Mouse (Mus musculus) liver, postnatal 0 days (tissue): Measurements from ENCODE around the gene Tcp11. TPM values are rescaled to one million over a fixed set of nuclear protein-coding genes. Genes with fewer than 3 reads are reported as not detected.

Source experiments
- ATAC-seq: fragments of 200-750 bp; cut with Nextera tagmentation; 2 replicates; pipeline ENCODE4 v1.8.0; 2017; ENCODE audit warnings: mild to moderate bottlenecking, moderate library complexity
- DNase-seq: peaks from one replicate; pipeline ENCODE4 v3.0.0-alpha.2; 2016
- H3K27ac ChIP-seq: fragments of 300-500 bp; sonication (generic); 2 replicates; pipeline ENCODE4 v1.5.1; 2014; ENCODE audit warnings: antibody characterized with exemption, moderate library complexity, mild to moderate bottlenecking, low read depth
- H3K27me3 ChIP-seq: fragments of 300-500 bp; sonication (generic); 2 replicates; pipeline ENCODE4 v1.6.1; 2014; ENCODE audit warnings: low read length, control low read depth, mixed read lengths; ENCODE audit not compliant: insufficient read depth
- H3K36me3 ChIP-seq: fragments of 300-500 bp; sonication (generic); replicated peaks from 2 replicates; pipeline ENCODE4 v1.6.1; 2014; ENCODE audit warnings: mild to moderate bottlenecking, control low read depth, low read length, moderate library complexity, mixed read lengths; ENCODE audit not compliant: insufficient read depth
- H3K4me1 ChIP-seq: fragments of 300-500 bp; sonication (generic); 2 replicates; pipeline ENCODE4 v1.6.1; 2014; ENCODE audit warnings: antibody characterized with exemption, mild to moderate bottlenecking, control low read depth; ENCODE audit not compliant: insufficient read depth
- H3K4me2 ChIP-seq: fragments of 300-500 bp; sonication (generic); 2 replicates; pipeline ENCODE4 v1.6.1; 2014; ENCODE audit warnings: low read depth, mild to moderate bottlenecking, low read length, moderate library complexity, mixed read lengths
- H3K4me3 ChIP-seq: fragments of 300-500 bp; sonication (generic); 2 replicates; pipeline ENCODE4 v1.5.1; 2014; ENCODE audit warnings: low read depth, low read length
- H3K9ac ChIP-seq: fragments of 300-500 bp; sonication (generic); replicated peaks from 2 replicates; pipeline ENCODE4 v1.6.1; 2014; ENCODE audit warnings: mild to moderate bottlenecking, moderate library complexity
- H3K9me3 ChIP-seq: fragments of 300-500 bp; sonication (generic); 2 replicates; pipeline ENCODE4 v1.6.1; 2016; ENCODE audit warnings: mild to moderate bottlenecking, control low read depth, low read length, mixed read lengths
- CTCF ChIP-seq: sonication (generic); IDR thresholded peaks from 2 replicates; pipeline ENCODE4 v1.5.1; 2016; ENCODE audit warnings: antibody characterized with exemption, low read depth
- EP300 ChIP-seq: IDR thresholded peaks from 2 replicates; pipeline ENCODE4 v1.6.1; 2016; ENCODE audit warnings: antibody characterized with exemption, low read depth, mild to moderate bottlenecking
- WGBS: fragments of 180-500 bp; shearing (Covaris S2); extraction: QIAGEN DNeasy Blood & Tissue Kit; methylation state at CpG from one replicate; pipeline ENCODE4 v1.1.7; 2014; ENCODE audit not compliant: insufficient replicate concordance; 5-methylcytosine and 5-hydroxymethylcytosine counted together
- polyA plus RNA-seq: library from polyadenylated mRNA; unstranded; fragments of >200 nt; fragmentation: Nextera tagmentation; extraction: Ambion mirVana; gene quantifications from 2 replicates; pipeline ENCODE4 v1.2.1, GENCODE M21; 2015

Tcp11 gene
- polyA plus RNA-seq, 1 experiment from 2014 or later = 0.07 TPM

DNA sequence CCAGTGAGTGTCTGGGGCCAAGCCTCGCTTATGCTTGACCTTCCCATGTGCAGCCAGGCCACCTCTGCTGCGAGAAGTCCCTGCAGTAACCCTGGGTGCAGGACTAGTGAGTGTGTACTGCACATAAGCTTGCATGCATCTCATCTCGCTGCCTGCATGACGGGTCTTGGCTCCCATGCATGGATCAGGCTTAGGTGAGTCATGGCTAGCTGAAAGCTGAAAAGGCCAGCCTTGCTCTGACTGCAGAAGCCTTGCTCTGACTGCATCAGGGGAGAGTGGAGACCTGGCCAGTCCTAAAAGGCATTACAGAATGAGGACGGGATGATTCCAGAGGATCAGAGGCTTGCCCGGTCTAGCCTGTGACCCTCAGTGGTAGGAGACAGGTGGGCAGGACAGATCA lies 53.2 kb downstream of the Tcp11 start:
- H3K4me3 ChIP-seq = no peak overlapping the region
- DNase-seq = no peak
- no peaks in the 10 kb centered on the region for H3K9me3 ChIP-seq
- TF ChIP-seq EP300 (no peak), CTCF (no peak)
- no peak for ATAC-seq
- H3K4me2 ChIP-seq = no peak overlapping the region
- 0 out of 2 replicates have a peak, but pooled peaks cover 2% of the 10 kb centered on the region for H3K36me3 ChIP-seq
- H3K27ac ChIP-seq = no peak overlapping the region
- H3K27me3 ChIP-seq = no peaks in the 10 kb centered on the region
- H3K9ac ChIP-seq = no peak overlapping the region
- WGBS = 85% methylated on average over 6 of the region's 6 CpGs
- peaks cover 28% of the 10 kb centered on the region for H3K4me1 ChIP-seq

- peak overlapping the region; percentile 22; the same call in 1 of the 2 replicates for H3K4me2 ChIP-seq
- H3K4me3 ChIP-seq = no peak overlapping the region
- H3K9me3 ChIP-seq = no peaks in the 10 kb centered on the region
- TF ChIP-seq EP300 (no peak), CTCF (no peak)
- H3K36me3 ChIP-seq = peaks cover 2% of the 10 kb centered on the region; the same call in 1 of the 2 replicates
- H3K4me1 ChIP-seq = peaks cover 22% of the 10 kb centered on the region
- ATAC-seq (peak; percentile 45), DNase-seq (peak; percentile 45)
- no peak overlapping the region; the same call in 1 of the 2 replicates for H3K9ac ChIP-seq
- peak overlapping the region; percentile 45 for H3K27ac ChIP-seq
- WGBS = 56% methylated on average over 14 of the region's 14 CpGs
- H3K27me3 ChIP-seq = no peaks in the 10 kb centered on the region
Measured at GRCm38 (mm10) chr17:28026111-28026872, 54.1 kb downstream of the Tcp11 start.

- peak overlapping the region; percentile 45 for H3K27ac ChIP-seq
- peaks cover 22% of the 10 kb centered on the region for H3K4me1 ChIP-seq
- no peak overlapping the region for H3K4me3 ChIP-seq
- ATAC-seq (peak; percentile 56; the same call in 1 of the 2 replicates), DNase-seq (no peak)
- 41% methylated on average over 5 of the region's 5 CpGs for WGBS
- no peaks in the 10 kb centered on the region for H3K27me3 ChIP-seq
- no peak overlapping the region for H3K9ac ChIP-seq
- H3K9me3 ChIP-seq = no peaks in the 10 kb centered on the region
- H3K4me2 ChIP-seq = no peak overlapping the region
- TF ChIP-seq EP300 (no peak), CTCF (no peak)
- H3K36me3 ChIP-seq = peaks cover 2% of the 10 kb centered on the region; the same call in 1 of the 2 replicates
Measured at GRCm38 (mm10) chr17:28025541-28025961, 54.9 kb downstream of the Tcp11 start.

- ATAC-seq = no peak
- Histone ChIP-seq H3K4me1 (peaks cover 33% of the 10 kb centered on the region), H3K4me3 (no peak overlapping the region), H3K36me3 (peaks cover 7% of the 10 kb centered on the region), H3K9me3 (no peaks in the 10 kb centered on the region), H3K4me2 (no peak overlapping the region), H3K27ac (no peak overlapping the region), H3K9ac (no peak overlapping the region), H3K27me3 (no peaks in the 10 kb centered on the region)
- TF ChIP-seq EP300 (no peak), CTCF (no peak)
- WGBS = 83% methylated on average over 22 of the region's 22 CpGs
- DNase-seq = no peak
Measured at GRCm38 (mm10) chr17:28022854-28023655, 57.4 kb downstream of the Tcp11 start.

DNA sequence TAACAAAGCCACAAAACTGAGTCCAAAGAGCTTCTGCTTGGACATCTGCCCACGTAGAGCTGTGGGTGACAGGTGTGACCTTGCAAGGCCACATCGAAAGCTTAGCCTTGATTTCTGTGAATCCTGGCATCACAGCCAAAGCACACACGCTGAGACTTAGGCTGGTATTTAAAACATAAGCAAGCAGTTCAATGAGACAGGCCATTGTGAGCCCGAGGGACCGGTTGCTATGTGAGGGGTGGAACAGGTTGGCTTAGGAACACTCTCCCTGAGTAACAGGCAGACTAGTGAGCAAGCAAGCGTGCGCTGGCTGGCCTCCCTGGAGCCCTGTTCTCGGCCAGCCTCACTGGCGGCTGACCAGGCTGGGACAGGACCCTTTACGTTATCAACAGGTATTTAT lies 58.5 kb downstream of the Tcp11 start:
- Histone ChIP-seq H3K36me3 (peaks cover 5% of the 10 kb centered on the region), H3K9ac (no peak overlapping the region; the same call in 1 of the 2 replicates), H3K9me3 (no peaks in the 10 kb centered on the region), H3K4me1 (peaks cover 37% of the 10 kb centered on the region), H3K27ac (no peak overlapping the region), H3K4me3 (no peak overlapping the region), H3K4me2 (no peak overlapping the region), H3K27me3 (no peaks in the 10 kb centered on the region)
- TF ChIP-seq EP300 (no peak), CTCF (no peak)
- no peak for ATAC-seq
- 62% methylated on average over 10 of the region's 10 CpGs for whole genome bisulfite sequencing
- DNase-seq = no peak
